Mouse (Mus musculus) neutrophil, adult 5-6 weeks (primary cell): ENCODE measurements around the gene Usp12. TPM values are rescaled to one million over a fixed set of nuclear protein-coding genes. Genes with fewer than 3 reads are reported as not detected.

Experiments used
- ATAC-seq: fragments of 151-379, 151-347 bp; 2 replicates; pipeline ENCODE4 v1.8.0; 2017; ENCODE audit warnings: mild to moderate bottlenecking, moderate TSS enrichment; ENCODE audit not compliant: insufficient number of reproducible peaks, poor library complexity, low FRiP score, severe bottlenecking; ENCODE audit errors: extremely low read depth
- total RNA-seq: library from RNA; stranded (forward); fragments of 200-1000 nt; gene quantifications from 2 replicates; pipeline ENCODE4 v1.2.3, GENCODE M21; 2017

The Usp12 gene
- total RNA-seq, 1 experiment from 2014 or later, result 42.4 TPM

DNA sequence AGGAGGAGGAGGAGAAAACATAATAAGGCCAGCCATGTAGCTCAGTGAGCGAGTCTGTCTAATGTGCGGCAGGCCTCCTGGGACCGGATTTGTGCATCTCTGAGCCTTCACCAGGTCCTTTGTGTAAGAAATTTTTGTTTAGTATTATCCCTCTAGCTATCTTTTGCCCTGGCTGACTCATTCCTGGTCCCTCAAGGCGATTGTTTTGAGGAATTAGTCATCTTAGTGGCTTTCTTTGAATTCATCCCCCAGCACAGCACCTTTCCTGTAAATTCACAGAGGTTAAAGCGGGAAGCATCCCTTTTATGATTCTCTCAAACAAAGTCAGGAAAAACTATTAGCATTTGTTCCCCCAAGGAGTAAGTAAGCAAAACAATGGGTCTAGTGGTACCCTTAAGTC is 18.1 kb upstream of the Usp12 start:
- ATAC-seq, result no peak

DNA sequence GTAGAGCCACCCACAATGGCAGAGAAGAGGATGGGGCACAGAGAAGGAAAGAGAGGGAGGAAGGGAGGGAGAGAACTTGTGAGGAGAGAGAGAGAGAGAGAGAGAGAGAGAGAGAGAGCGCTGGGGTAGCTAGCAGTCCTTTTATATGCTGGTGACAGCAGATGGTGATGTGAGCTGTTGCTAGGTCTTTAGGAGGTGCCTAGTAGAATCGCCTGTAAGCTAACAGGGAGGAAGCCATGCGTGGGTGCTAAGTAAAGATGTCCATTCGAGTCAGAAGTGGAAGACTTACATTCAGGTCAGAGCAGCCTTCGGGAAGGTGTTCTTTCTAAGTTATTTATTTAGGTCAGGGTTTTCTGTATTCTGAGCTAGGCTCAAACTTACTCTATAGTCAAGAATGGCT is 15.1 kb upstream of the Usp12 start:
- no peak for ATAC-seq

DNA sequence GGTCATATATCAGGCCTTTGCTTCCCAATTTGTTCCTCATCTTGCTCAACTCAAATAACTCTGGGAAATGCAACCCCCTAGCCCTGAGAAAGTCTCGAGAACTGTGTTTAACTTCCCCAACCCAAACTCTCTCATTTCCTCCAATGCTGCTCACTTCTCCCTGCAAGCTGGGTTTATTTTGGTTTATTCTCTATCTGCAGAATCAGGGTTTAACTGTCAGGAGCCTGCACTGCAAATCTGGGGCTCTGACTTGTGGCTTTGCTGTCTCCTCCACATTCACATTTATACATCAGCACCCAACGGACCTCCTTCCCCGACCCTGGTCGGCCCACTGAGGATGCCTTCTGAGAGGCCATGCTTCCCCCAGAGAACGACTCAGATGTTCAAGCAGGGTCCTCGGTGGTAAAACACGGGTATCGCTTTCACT is 11.2 kb upstream of the Usp12 start:
- ATAC-seq, result 0 out of 2 replicates have a peak, but pooled peaks have one; percentile 6

DNA sequence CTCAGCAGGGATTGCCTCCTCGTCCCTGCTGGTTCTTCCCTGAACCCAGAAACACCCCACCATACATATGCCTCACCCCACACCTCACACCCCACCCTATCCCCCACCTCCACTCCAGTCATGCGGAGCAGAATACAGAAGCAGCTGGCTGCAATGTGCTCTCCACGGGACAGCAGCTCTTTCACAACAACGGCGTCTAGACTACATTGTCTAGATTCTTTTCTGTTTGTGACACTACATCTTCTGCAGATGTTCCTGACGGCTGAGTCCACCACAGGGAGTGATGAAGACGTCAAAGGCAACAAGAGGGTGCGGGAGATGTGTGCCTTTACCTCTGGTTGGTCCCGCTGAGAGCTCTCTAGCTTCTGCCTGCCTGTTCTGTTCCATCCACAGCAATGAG is 3.2 kb upstream of the Usp12 start:
- no peak for ATAC-seq

DNA sequence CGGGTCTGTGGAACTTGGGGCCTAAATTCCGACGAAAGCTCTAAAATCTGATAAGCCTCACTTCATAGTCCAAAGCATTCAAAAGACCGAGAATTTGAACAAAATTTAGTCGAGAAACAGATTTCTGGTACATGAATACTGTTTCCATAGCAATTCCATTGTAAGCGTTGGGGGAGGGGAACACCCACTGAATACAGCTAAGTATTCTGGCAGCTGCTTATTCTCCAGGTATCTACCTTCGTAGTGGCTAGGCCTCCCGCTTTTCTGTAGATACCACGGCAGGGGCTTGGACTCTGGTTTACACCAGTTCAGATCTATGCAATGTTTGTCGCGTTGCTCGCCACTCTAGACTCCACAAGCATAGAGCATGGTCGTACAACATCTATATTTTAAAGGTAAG is 922 bp upstream of the Usp12 start:
- no peak for ATAC-seq

DNA sequence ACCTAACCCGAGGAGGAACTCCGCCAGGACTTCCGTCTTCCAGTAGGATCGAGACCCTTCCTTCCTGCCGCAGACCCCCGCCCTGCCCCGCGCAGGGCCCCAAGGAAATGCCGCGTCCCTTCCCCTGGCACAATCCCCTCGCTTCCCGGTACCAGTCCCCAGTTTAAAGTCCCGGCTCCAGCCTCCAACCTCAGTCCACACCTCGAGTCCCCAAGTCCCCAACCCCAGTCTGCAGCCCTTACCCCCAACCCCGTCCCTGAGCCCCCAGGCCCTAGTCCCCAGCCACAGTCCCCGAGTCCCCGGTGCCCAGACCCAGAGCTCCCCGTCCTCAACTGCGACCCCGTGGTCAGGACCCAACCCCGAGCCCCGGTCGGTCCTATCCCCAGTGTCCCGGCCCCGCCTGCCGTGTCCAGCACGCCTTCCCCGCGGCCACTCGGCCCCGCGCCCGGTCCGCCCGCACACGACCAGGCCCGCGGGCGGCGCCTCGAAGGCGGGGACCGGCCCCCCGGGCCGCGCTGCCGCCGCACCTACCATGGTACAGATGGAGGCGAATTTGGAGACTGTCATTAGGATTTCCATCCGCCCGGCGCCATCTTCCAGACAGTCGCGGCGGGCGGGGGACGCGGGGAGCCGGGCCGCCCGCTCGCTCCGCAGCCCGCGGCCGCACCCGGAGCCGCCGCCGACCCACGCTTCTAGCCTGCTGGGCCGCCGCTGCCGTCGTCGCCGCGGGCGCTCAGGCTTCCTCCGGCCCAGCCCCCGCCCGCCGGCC is 538 bp downstream of the Usp12 start:
- no peak; the same call in 1 of the 2 replicates for ATAC-seq

DNA sequence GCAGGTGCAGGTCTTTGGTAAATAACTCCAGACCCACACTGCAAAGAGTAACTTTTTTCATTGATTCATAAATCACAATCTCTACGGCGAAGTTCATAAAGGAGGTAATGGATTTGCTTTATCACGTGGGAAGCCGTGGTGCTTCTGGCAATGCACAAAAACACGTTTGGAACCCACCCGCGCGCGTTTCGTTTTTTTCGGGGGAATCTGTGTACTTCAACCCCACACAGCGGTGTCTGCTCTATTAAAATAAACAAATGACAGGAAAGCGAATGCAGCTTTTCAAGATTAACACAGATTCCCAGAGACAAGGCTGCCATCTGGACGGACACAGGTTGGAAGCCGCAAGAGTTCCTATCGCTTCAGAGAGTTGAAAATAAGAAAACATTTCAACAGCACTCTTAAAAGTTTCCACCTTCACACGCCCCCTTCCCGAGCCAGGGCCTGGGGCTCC is 1.1 kb downstream of the Usp12 start:
- ATAC-seq, result no peak

DNA sequence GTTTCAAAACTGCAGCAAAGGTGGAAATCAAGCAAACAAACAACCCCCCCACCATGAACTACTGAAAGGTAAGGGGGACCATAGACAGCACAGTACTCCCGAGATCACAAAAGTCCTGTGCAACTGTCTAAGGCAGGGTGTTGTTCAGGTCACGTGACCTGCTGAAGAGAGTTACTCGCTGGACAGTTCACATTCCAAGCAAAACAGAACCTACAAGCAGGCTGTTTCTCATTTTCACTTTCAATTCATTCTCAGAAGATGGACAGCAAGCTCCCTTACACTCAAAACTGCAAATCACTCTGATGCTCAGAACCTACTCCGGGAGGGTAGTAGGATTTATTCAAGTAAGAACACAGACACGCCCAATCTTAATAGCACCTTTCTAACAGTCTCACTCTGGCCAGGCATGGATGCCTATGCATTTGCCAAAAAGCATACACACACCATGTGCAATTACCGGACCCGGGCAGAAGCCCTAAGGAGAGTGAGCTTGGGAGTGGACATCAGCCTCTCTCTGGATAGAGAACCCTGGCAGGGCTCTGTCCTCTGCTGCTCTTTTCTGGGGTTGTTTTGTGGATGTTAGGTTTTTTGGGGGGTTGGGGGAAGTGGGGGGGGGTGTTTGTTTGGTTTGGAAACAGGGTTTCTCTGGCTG is 2.5 kb downstream of the Usp12 start:
- ATAC-seq, result no peak

DNA sequence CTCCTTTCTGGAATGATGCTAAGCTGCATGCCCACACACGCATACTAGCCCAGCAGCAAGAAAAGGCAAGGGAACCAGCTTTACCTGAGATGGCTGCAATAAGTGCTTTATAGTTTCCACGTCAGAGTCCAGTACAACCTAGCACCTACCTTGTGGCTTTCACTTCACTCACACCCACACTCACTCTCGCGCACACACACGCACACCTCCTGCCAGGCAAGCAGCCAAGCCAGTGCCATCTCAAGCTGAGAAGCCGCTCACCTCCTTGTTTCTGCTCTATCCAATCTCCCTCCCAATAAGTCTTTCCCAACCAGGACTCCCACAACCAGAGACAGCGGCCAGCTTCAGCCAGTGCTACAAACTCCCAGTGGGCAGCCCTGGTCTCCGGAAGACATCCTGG is 3.9 kb downstream of the Usp12 start:
- ATAC-seq, result no peak

DNA sequence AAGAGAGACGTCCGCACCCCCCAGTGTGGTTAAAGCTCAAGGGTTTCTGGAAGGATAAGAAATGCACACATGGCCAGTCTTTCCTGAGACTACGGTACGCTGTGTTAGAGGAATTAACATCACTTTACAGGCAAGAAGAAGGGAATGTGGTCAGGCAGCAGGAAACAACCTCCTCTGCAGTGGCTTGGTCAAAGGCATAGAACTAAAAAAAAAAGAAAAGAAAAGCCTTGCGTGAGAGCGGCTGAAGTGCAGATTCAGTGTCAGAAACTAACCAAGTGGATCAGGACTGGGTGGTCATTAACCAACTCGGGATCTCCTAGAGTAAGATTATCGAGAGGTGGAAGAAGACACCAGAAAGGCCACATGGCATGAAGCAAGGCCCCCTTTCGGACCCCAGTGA is 5.4 kb downstream of the Usp12 start:
- ATAC-seq, result no peak

DNA sequence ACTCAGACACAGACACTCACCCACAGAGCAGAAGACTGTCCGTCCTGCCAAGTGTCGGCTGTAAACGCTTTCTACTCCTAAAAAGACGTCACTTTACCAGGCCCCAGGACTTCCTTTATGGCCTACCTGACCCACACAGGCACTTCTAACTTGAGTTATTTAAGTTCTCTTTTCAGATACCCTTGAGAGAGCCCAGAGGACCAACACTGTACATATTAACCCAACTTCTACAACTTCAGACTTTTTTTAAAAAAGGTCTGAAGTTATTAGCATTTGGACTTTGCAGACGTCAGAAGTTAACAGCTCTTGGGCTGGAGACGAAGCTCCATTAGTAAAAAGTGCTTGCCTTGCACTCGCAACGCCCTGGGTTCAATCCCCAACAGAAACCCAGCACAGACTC is 8.7 kb downstream of the Usp12 start:
- ATAC-seq, result no peak

DNA sequence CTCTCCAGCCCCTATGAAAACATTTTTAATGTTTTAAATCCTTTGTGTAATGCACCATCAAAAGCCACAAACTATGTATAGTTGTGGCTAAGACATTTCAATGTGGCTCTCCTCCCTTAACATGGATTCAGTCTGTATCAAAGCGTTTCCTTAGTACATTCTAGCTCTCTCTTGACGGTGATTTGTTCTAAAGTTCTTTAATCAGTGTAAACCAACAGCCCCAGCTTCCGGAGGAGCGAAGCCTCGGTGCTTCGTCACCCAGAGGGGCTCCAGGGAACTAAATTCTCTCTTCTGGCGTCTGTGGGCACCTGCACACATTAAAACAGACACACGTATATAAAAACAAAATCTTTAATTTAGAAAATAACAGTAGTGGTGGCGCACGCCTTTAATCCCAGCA is 10.9 kb downstream of the Usp12 start:
- ATAC-seq, result no peak

DNA sequence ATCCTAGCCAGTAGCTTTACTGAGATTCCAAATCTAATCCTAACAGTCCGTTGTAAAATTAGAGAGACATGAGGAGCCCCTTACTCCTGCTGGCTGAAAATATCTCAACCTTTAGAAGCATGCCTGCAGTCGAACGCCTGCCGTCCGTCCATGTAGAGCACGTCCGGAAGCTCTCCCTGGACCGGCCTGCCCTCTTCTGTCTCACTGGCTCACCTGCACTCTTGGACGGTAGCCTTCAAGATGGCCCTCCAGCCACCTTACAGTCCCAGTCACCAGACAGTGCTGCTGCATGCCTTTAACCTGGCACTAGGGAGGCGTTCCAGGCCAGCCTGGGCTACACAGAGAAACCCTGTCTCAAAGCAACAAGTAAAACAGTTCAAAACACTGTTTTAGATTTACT is 11.5 kb downstream of the Usp12 start:
- no peak for ATAC-seq

DNA sequence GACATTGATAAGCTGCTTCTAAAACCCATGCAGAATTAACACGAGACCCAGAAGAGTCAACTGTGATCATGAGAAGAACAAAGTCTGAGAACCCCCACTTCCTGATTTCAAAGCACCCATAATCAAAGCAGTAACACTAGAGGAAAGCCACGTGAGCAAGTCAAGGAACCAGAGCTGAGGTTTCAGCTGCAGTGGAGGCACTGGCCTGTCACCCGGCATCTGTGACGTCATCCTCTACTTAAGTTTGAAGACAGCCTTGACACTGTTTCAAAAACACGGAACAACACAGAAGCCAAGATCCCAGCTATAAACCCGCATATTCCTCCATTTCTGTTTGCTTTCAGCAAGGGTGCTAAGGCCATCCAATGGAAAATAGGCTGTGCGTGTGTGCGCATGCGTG is 13.1 kb downstream of the Usp12 start:
- ATAC-seq, result peak; percentile 92

DNA sequence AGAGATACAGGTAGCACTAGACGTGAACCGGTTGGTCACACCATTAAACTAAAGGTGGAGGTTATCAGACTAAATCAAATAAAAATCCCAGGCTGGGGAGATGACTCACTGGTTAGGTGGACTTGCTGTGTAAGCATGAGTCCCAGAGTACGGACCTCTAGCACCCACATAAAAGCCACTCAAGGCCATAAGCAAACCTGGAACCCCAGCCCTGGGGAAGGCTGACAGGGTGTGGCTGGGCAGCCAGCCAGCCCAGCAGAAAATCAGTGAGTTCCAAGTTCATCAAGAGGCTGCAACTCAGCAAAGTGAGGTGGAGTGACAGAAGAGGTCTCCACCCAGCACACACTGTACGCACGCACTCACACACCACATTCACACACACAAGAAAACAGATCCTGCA is 14.9 kb downstream of the Usp12 start:
- ATAC-seq, result no peak

DNA sequence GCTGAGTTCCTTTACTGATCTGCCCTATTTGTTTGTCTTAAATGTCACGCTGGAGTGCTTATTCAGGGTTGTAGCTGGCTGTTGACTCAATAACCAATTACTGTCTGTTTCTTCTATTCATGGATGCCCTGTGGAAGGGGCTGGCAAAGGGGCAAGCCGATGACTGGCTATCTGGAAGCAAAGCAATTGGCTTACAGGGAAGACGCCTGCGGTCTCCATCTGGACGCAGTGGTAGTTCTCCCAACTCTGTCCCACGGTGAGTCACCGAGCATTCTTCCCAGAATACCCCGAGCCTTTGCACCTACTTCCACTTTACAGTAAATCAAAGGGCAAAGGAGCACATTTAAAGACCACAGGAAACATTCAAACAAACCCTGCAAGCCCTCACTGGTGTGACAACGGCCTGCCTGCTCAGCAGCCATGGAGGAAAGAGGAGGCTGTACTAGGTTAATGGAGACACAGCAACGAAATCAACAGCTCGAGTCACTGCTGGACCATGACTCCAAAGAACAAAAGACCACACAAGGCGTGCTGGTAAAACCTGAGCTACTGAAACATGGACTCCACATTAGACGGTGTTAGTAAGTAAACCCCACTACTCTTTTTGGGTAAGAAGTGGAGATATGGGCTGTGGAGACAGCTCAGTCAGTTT is 17.7 kb downstream of the Usp12 start:
- no peak for ATAC-seq

DNA sequence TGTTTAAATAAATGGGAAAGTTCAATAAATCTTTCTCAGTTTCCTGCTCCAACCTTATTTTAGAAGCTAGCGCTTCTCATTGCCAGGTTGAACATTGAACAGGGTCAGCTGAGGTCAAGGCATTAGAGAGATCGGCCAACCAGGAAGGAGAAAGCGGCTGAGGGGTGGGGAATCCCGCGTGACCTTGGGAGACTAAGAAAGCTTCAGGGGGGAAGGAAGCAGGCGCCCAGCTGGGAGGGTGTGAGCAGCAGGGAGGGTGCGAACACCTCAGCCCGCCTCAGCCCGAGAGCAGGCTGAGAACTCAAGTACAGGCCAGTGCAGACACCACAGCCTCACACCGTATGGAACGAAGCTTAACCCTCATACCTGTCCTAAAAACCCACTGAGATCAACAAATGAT is 22.8 kb downstream of the Usp12 start:
- ATAC-seq, result 0 out of 2 replicates have a peak, but pooled peaks have one; percentile 9

DNA sequence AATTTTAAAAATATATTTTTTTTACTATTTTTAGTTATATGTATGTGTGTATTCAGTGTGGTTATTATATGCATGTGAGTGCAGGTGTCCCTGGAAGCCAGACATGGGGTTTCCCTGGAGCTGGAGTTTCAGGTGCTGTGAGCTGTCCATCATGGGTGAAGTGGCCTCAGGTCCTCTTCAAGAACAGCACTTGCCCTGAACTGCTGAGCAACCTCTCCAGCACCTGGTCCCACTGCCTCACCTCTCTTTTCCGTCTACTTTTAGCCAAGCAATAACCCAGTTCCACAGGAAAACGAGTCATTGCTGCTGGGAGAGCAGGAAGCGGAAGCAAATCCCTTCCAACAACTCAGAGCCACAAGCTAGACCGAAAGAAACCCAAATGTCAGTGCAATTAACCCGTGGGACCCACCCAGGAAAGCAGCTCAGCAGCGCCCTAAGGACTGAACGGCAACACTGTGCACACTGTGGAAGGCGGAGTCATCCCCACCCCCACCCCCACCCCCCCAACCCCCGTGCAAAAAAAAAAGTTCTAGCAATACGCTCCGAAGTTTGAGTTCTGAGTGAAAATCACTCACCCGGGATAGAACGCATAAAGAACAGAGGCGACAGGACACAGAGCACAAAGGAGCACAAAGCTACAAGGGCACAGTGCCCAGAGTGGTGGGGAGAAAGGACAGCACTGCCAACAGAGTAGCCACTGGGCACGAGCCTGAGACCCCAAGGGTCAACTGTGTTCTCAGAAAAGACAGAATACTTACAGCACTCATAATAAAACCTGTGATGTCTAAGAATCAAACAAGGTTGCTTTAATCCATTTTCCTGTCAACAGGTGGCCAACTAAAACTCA is 24.6 kb downstream of the Usp12 start:
- ATAC-seq, result no peak

DNA sequence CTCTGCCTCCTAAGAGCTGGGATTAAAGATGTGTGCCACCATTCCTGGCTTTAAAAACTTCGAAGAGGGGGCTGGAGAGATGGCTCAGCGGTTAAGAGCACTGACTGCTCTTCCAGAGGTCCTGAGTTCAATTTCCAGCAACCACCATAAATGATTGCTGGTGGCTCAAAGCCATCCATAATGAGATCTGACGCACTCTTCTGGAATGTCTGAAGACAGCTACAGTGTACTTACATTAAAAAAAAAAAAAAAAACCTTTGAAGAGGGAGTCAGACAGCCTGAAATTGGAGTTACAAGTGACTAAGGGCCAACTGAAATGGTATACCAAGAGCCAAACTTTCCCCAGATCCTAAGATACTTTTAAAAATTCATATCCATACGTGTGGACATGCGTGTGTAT is 29.0 kb downstream of the Usp12 start:
- no peak for ATAC-seq
